Mouse (Mus musculus) spleen, adult 2 months (tissue): ENCODE measurements around the gene Cep135. TPM values are rescaled to one million over a fixed set of nuclear protein-coding genes. Genes with fewer than 3 reads are reported as not detected.

ENCODE experiments used
- DNase-seq, 2 experiments: peaks; one replicate each; pipeline versions ENCODE4 v3.0.0 to v3.0.0-alpha.2; 2012 to 2021; ENCODE audit warnings: low spot score in 2 of 2, low read depth in 1 of 2
- H3K27ac ChIP-seq: fragments of 200-500 bp; 2 replicates; pipeline ENCODE4 v1.5.1; 2012; ENCODE audit warnings: low read length, inconsistent platforms; ENCODE audit not compliant: insufficient read depth
- H3K27me3 ChIP-seq: fragments of 200-500 bp; 2 replicates; pipeline ENCODE4 v1.6.1; 2012; ENCODE audit warnings: mild to moderate bottlenecking, moderate library complexity, low read length, inconsistent platforms; ENCODE audit not compliant: control insufficient read depth, insufficient read depth
- H3K36me3 ChIP-seq: fragments of 200-500 bp; 2 replicates; pipeline ENCODE4 v1.6.1; 2012; ENCODE audit warnings: mild to moderate bottlenecking, low read length, inconsistent platforms; ENCODE audit not compliant: control insufficient read depth, insufficient read depth
- H3K4me1 ChIP-seq: fragments of 200-500 bp; 2 replicates; pipeline ENCODE4 v1.6.1; 2011; ENCODE audit warnings: inconsistent platforms; ENCODE audit not compliant: control insufficient read depth, insufficient read depth, insufficient read length
- H3K4me3 ChIP-seq: fragments of 200-500 bp; 2 replicates; pipeline ENCODE4 v1.5.1; 2011; ENCODE audit warnings: mild to moderate bottlenecking, inconsistent platforms; ENCODE audit not compliant: insufficient read depth, insufficient read length; ENCODE audit errors: extremely low read depth
- CTCF ChIP-seq: fragments of 200-500 bp; IDR thresholded peaks from 2 replicates; pipeline ENCODE4 v1.5.1; 2011; ENCODE audit warnings: mild to moderate bottlenecking, inconsistent platforms; ENCODE audit not compliant: insufficient read depth, insufficient read length, insufficient replicate concordance; ENCODE audit errors: extremely low read depth
- POLR2A ChIP-seq: fragments of 200-500 bp; IDR thresholded peaks from 2 replicates; pipeline ENCODE4 v1.6.1; 2011; ENCODE audit warnings: low read depth, low read length, inconsistent platforms
- WGBS: fragments of 180-500 bp; shearing (Covaris S2); methylation state at CpG from one replicate; pipeline ENCODE4 v1.1.7; 2018; 5-methylcytosine and 5-hydroxymethylcytosine counted together
- polyA plus RNA-seq: library from polyadenylated mRNA; depleted of rRNA; stranded (reverse); fragments of >200 nt; gene quantifications from 2 replicates; pipeline ENCODE4 v1.2.3, GENCODE M21; 2012

The Cep135 gene
- polyA plus RNA-seq, 1 experiment, result 1.3 TPM

DNA sequence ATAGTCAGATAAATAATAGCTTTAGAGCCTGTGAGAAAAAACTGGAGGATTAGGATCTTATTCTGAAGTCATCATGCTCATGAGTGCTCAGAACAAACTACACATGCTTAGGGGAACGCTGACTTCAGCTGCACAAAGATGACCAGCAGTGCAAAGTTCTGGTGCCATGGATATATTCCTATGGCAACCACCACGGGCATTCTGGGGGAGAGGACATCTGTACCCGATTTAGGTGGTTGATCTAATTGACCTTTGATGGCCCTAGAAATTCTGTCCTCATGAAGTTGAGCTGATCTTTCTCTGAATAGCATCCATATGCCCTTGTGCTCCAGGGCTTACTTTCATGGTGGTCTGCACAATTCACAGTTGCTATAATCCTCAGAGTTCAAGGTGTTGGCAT lies 11.5 kb upstream of the Cep135 start:
- no peak overlapping the region for H3K4me3 ChIP-seq
- no peaks in the 10 kb centered on the region for H3K36me3 ChIP-seq
- no peak for DNase-seq
- no peaks in the 10 kb centered on the region for H3K27me3 ChIP-seq
- H3K4me1 ChIP-seq, result no peaks in the 10 kb centered on the region
- TF ChIP-seq CTCF (no peak), POLR2A (no peak)
- WGBS, result 85% methylated on average over 3 of the region's 3 CpGs
- no peak overlapping the region for H3K27ac ChIP-seq

DNA sequence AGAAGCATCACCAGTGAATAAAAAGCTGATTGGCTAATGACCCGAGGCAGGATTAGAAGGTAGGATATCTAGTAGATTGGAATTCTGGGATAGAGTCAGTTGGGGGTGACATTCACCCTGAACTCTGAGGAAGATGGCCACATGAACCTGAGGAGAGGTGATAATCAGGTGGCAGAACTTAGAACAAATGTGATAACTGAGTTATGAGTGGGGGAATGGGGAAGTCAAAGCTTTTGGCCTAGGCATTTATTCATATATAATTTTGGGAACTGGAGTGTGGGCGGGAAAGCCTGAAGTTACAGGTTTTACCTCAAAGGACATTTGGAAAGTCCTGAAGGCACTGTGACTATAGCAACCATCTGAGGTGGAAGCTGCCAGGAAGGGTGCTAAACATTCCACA lies 3.1 kb upstream of the Cep135 start:
- TF ChIP-seq POLR2A, result no peak
- TF ChIP-seq CTCF, result no peak
- Histone ChIP-seq H3K27ac (no peak overlapping the region), H3K36me3 (no peaks in the 10 kb centered on the region), H3K27me3 (no peaks in the 10 kb centered on the region), H3K4me3 (no peak overlapping the region), H3K4me1 (no peaks in the 10 kb centered on the region)
- WGBS, result 85% methylated on average over 2 of the region's 2 CpGs
- no peak for DNase-seq

DNA sequence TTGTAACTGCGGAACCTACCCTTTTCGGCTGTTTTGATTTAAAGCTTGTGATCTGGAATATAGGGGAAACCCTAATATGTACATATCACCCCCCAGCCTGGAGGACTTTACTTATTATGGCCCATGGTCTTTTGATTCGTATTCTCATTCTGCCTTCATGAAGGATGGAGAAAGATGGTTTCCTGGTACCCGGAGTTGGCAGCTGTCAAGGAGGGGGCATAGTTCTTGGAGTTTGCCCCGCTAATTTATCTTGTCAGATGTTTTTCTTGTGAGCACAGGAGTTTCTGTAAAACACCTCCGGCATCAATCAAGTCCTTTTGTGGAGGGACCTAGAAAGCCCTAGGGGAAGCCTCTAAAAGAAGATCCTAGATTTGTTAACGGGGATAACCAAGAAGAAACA lies 813 bp downstream of the Cep135 start:
- DNase-seq, result peak in 1 of 2 experiments; percentile 7
- no peaks in the 10 kb centered on the region for H3K27me3 ChIP-seq
- H3K4me3 ChIP-seq, result peak overlapping the region; percentile 83
- TF ChIP-seq POLR2A (no peak), CTCF (no peak)
- H3K4me1 ChIP-seq, result no peaks in the 10 kb centered on the region
- WGBS, result 14% methylated on average over 7 of the region's 7 CpGs
- peak overlapping the region; percentile 75 for H3K27ac ChIP-seq
- peaks cover 8% of the 10 kb centered on the region for H3K36me3 ChIP-seq

DNA sequence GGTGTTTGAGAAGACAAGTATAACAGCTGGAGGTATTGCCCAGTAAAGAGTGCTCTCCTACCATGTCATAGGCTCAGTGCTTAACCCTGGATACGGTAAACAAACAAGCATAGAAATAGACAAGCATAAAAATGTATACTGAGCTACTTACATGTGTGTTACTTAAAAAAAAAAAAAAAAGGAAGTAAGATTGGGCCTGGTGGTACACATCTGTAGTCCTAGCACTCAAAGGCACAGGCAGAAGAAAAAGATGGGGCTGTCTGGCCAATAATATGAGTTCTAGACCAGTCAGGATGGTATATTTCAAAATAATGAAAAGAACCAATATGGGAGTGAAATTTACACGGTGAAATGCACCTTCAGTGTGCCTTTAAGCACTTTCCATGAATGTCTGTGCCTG lies 1.5 kb downstream of the Cep135 start:
- H3K4me3 ChIP-seq, result no peak overlapping the region; the same call in 1 of the 2 replicates
- H3K27me3 ChIP-seq, result no peaks in the 10 kb centered on the region
- peaks cover 14% of the 10 kb centered on the region for H3K36me3 ChIP-seq
- WGBS, result 78% methylated on average over 2 of the region's 2 CpGs
- no peak for DNase-seq
- no peak for TF ChIP-seq POLR2A
- TF ChIP-seq CTCF, result no peak
- H3K27ac ChIP-seq, result no peak overlapping the region
- H3K4me1 ChIP-seq, result no peaks in the 10 kb centered on the region

DNA sequence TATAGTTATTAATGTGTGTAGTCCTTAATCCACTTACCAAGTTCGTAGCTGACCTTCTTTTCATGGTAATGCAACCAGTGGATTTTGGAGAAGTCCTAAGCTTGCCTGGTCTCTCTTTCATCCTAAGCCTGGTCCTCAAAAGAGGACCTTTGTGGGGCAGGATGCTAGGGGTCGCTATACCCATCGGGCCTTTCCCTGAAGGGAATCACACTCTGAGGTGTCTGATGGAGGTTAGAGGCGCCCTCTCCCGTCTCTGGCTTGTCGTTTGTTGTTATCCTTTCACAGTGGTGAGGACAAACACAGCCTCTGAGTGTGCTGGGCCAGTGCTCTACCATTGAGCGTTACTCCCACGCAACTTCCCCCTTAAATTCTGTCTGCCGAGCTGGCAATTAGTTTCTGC lies 3.4 kb downstream of the Cep135 start:
- Histone ChIP-seq H3K36me3 (peaks cover 27% of the 10 kb centered on the region), H3K27me3 (no peaks in the 10 kb centered on the region), H3K4me1 (no peaks in the 10 kb centered on the region), H3K27ac (no peak overlapping the region), H3K4me3 (no peak overlapping the region)
- no peak for TF ChIP-seq CTCF
- TF ChIP-seq POLR2A, result no peak
- no peak for DNase-seq
- 91% methylated on average over 9 of the region's 9 CpGs for WGBS

DNA sequence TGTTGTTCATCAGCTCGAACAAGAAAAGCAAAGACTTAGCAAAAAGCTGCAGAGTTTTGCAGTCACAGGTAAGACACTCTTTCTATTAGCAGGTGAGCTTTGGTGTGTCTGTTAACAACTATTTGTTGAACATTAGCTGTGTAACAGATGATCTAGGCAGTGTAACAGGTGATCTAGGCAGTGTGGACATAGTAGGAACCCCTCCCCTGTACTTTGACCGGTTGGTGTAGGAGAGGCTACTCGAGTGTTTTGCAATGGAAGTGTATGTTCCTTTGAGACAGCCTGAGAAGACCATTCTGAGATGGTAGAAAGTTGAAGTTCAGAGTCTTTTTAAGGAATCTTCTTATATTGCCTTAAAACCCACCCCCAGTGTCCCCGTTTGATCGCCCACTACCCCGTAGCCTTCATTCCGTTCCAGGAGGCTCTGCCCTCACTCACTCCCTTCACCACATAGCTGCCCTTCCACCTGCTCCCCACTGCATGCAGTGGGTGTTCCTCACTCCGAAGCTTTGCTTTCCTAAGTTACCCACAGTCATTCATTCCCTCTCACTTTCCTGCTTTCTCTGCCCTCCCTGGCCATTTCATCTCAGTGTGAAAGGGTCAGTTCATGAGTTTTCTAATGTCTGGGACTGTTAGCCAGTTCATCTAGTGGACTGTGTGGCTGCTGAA lies 21.3 kb downstream of the Cep135 start:
- TF ChIP-seq CTCF (no peak), POLR2A (no peak)
- H3K27me3 ChIP-seq, result no peaks in the 10 kb centered on the region
- H3K27ac ChIP-seq, result no peak overlapping the region
- peaks cover 38% of the 10 kb centered on the region for H3K36me3 ChIP-seq
- no peaks in the 10 kb centered on the region for H3K4me1 ChIP-seq
- 94% methylated on average over 8 of the region's 8 CpGs for WGBS
- no peak for DNase-seq
- H3K4me3 ChIP-seq, result no peak overlapping the region

DNA sequence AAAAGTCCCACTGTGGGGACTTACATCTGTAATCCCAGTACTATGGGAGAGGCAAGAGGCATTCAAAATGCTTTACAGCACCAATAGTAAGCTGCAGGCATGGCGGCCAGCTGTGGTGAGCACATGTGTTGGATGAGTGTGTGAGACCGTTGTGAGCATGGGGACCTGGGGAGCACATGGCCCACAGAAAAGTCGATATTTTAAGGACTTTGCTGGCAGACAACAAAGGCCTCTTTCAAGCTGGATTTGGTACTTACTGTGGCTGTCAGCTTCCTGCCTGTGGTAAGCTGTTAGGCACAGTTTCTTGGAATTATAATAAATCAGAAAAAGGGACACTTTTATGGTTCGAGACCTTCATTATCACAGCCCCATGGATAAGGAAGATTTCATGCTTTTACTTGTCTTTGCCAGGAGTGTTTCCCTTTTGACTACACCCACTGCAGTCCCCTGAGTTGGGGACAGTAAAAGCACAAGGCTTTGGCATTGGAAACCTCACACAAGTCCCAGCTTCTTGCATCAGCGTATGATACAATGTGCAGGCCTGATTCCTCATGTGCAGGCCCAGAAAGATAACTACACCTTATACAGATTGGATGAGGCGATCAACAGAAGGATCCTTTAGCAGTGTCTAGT lies 24.5 kb downstream of the Cep135 start:
- TF ChIP-seq CTCF, result no peak
- no peak for TF ChIP-seq POLR2A
- H3K4me3 ChIP-seq, result no peak overlapping the region
- H3K27ac ChIP-seq, result no peak overlapping the region
- H3K4me1 ChIP-seq, result no peaks in the 10 kb centered on the region
- WGBS, result 87% methylated on average over 6 of the region's 6 CpGs
- DNase-seq, result no peak
- no peaks in the 10 kb centered on the region for H3K27me3 ChIP-seq
- H3K36me3 ChIP-seq, result peaks cover 33% of the 10 kb centered on the region
